Mouse (Mus musculus): ENCODE data around the gene Snrpf. TPM values are rescaled to one million over a fixed set of nuclear protein-coding genes. Genes with fewer than 3 reads are reported as not detected.

Snrpf gene
- total and polyA plus RNA-seq, 3 experiments, result 144 to 186 (median 184) TPM

DNA sequence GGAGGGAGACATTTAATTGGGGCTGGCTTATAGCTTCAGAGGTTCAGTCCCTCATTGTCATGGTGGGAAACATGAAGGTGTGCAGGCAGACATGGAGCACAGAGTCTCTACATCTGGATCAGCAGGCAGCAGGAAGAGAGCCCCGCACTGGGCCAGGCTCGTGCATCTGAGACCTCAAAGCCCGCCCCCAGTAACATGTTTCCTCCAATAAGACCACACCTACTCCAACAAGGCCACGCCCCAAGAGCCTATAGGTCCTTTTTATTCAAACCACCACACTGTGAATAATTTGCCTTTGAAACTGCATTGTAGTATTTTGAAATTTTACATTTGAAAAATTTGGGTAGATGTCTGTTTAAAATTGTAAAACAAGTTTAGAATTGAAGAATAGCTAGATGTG lies 42.6 kb upstream of the Snrpf start:
- TF ChIP-seq POLR2A (IDR thresholded peaks at IDR 0.05; ENCODE audit: low read depth, low read length), result no peak
- no peak for TF ChIP-seq SMC3 (IDR thresholded peaks at IDR 0.05; ENCODE audit: low read depth, low read length)
- TF ChIP-seq NRF1 (IDR thresholded peaks at IDR 0.05; ENCODE audit: low read depth, low read length), result no peak
- TF ChIP-seq MAFK (IDR thresholded peaks at IDR 0.05; ENCODE audit: insufficient replicate concordance, low read length), result no peak
- no peak for TF ChIP-seq IRF4 (IDR thresholded peaks at IDR 0.05; ENCODE audit: low read depth, low read length)
- no peak for TF ChIP-seq RCOR1 (conservative IDR thresholded peaks at IDR 0.05; ENCODE audit: low read depth, low read length)
- no peak for TF ChIP-seq USF1 (IDR thresholded peaks at IDR 0.05; ENCODE audit: low read depth, low read length)
- TF ChIP-seq USF2 (conservative IDR thresholded peaks at IDR 0.05; ENCODE audit: low read depth, low read length), result no peak
- TF ChIP-seq ZC3H11A (IDR thresholded peaks at IDR 0.05; ENCODE audit: low read depth, low read length), result no peak
- TF ChIP-seq BHLHE40 (IDR thresholded peaks at IDR 0.05; ENCODE audit: low read depth, low read length), result no peak
- TF ChIP-seq UBTF (IDR thresholded peaks at IDR 0.05; ENCODE audit: low read depth, low read length), result no peak
- no peak for TF ChIP-seq JUND (conservative IDR thresholded peaks at IDR 0.05; ENCODE audit: low read depth, low read length)
- no peak for TF ChIP-seq ELF1 (IDR thresholded peaks at IDR 0.05; ENCODE audit: low read depth, low read length)
- TF ChIP-seq KAT2A (IDR thresholded peaks at IDR 0.05; ENCODE audit: insufficient replicate concordance, low read length), result no peak

GRCm38 (mm10) chr10:93630310-93630709 lies 40.8 kb upstream of the Snrpf start:
- no peak for TF ChIP-seq UBTF (IDR thresholded peaks at IDR 0.05; ENCODE audit: low read depth, low read length)
- TF ChIP-seq ETS1 (conservative IDR thresholded peaks at IDR 0.05; ENCODE audit: low read depth, low read length), result no peak
- TF ChIP-seq GABPA (IDR thresholded peaks at IDR 0.05; ENCODE audit: insufficient replicate concordance, low read depth, low read length), result no peak
- TF ChIP-seq MAFK (IDR thresholded peaks at IDR 0.05; ENCODE audit: insufficient replicate concordance, low read length), result no peak
- no peak for TF ChIP-seq USF1 (IDR thresholded peaks at IDR 0.05; ENCODE audit: low read depth, low read length)
- TF ChIP-seq HCFC1 (IDR thresholded peaks at IDR 0.05; ENCODE audit: low read depth, low read length), result no peak
- TF ChIP-seq TCF12 (IDR thresholded peaks at IDR 0.05; ENCODE audit: low read depth, low read length), result no peak
- TF ChIP-seq MEF2A (IDR thresholded peaks at IDR 0.05; ENCODE audit: borderline replicate concordance, low read depth, low read length), result no peak
- TF ChIP-seq RAD21 (IDR thresholded peaks at IDR 0.05; ENCODE audit: low read depth, low read length), result no peak
- no peak overlapping the region for H3K4me3 ChIP-seq (replicated peaks in 1 of 3; ENCODE audit: low read depth in 2 of 3, low read length in 2 of 3, poor library complexity in 1 of 3)
- H3K4me2 ChIP-seq (ENCODE audit: insufficient read depth, low read depth, poor library complexity, severe bottlenecking), result no peak overlapping the region
- H3K27ac ChIP-seq (ENCODE audit: insufficient read depth, low read depth), result no peak overlapping the region
- no peaks in the 10 kb centered on the region for H3K79me2 ChIP-seq (replicated peaks; ENCODE audit: control insufficient read depth, extremely low read depth, insufficient read depth, poor library complexity, severe bottlenecking)
- no peaks in the 10 kb centered on the region for H3K36me3 ChIP-seq (replicated peaks in 1 of 2; ENCODE audit: control insufficient read depth in 1 of 2, insufficient read depth in 1 of 2, low read length in 1 of 2)
- no peak overlapping the region for H3K9ac ChIP-seq (ENCODE audit: insufficient read depth, low read depth)
- no peak for DNase-seq (ENCODE audit: extremely low read depth)
- dilution Hi-C loops (cut with MboI; ENCODE audit: extremely low pct_ligation_motif_present, extremely low pct_unique_long_range_greater_than_20kb, low sequenced_read_pairs) (no loop called here), in situ Hi-C loops (cut with MboI; ENCODE audit: low pct_ligation_motif_present, low pct_unique_long_range_greater_than_20kb, low sequenced_read_pairs) (loop anchor here (10.0 kb wide), 1 partner anchor 124 kb away; no protein-coding TSS in a partner anchor)
- no peaks in the 10 kb centered on the region for H3K27me3 ChIP-seq (replicated peaks)
- peaks cover 2% of the 10 kb centered on the region for H3K9me3 ChIP-seq (replicated peaks; ENCODE audit: low read length)
- no peaks in the 10 kb centered on the region for H3K4me1 ChIP-seq (ENCODE audit: control insufficient read depth in 1 of 2, insufficient read depth in 2 of 2)

More for the DNA sequence above, 42.6 kb upstream of the Snrpf start:
- Histone ChIP-seq H3K79me2 (replicated peaks; ENCODE audit: control insufficient read depth, extremely low read depth, insufficient read depth, poor library complexity, severe bottlenecking) (no peaks in the 10 kb centered on the region), H3K4me1 (ENCODE audit: control insufficient read depth in 1 of 2, insufficient read depth in 2 of 2) (no peaks in the 10 kb centered on the region), H3K36me3 (replicated peaks in 1 of 2; ENCODE audit: control insufficient read depth in 1 of 2, insufficient read depth in 1 of 2, low read length in 1 of 2) (no peaks in the 10 kb centered on the region), H3K4me2 (ENCODE audit: insufficient read depth, low read depth, poor library complexity, severe bottlenecking) (no peak overlapping the region), H3K4me3 (replicated peaks in 1 of 3; ENCODE audit: low read depth in 2 of 3, low read length in 2 of 3, poor library complexity in 1 of 3) (no peak overlapping the region), H3K27ac (ENCODE audit: insufficient read depth, low read depth) (no peak overlapping the region), H3K9me3 (replicated peaks; ENCODE audit: low read length) (peaks cover 2% of the 10 kb centered on the region), H3K9ac (ENCODE audit: insufficient read depth, low read depth) (no peak overlapping the region), H3K27me3 (replicated peaks) (no peaks in the 10 kb centered on the region)
- no peak for DNase-seq (ENCODE audit: extremely low read depth)
- dilution Hi-C loops (cut with MboI; ENCODE audit: extremely low pct_ligation_motif_present, extremely low pct_unique_long_range_greater_than_20kb, low sequenced_read_pairs) (no loop called here), in situ Hi-C loops (cut with MboI; ENCODE audit: low pct_ligation_motif_present, low pct_unique_long_range_greater_than_20kb, low sequenced_read_pairs) (loop anchor here (10.0 kb wide), 1 partner anchor 123 kb away; no protein-coding TSS in a partner anchor)
